Mouse (Mus musculus): ENCODE results near the gene Slc35e4.

DNA sequence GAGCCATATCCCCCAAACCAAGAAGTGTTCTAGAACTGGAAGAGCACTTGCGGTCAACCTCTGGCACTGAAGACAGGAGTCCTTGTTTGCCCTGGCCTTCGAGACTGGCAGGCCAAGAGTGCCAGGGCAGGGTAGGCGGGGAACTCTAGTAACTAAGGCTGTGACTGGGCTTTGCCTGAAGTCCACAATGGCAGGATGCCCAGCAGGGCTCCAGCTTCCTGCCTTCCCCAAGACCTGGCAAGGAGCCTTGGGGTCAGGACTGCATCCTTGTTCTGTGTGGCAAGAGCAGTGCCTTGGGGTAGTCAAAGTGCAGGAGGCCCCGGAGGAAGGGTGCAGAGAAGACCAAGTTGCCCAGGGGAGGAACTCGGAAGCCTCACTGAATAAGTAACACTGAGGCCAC is 11.4 kb downstream of the Slc35e4 start:
- TF ChIP-seq CTCF (IDR thresholded peaks at IDR 0.05; ENCODE audit: low read depth) (no peak), EP300 (IDR thresholded peaks at IDR 0.05; ENCODE audit: low read depth) (no peak)

Data from heart, postnatal 0 days (tissue).